Mouse (Mus musculus): Measurements from ENCODE around the gene Fzd5. TPM values are rescaled to one million over a fixed set of nuclear protein-coding genes. Genes with fewer than 3 reads are reported as not detected.

Gene Fzd5
- polyA plus RNA-seq, 1 experiment from 2014 or later: 2.3 TPM

- Histone ChIP-seq H3K27me3 (ENCODE audit: control insufficient read depth, insufficient read depth, low read length) (no peaks in the 10 kb centered on the region), H3K9ac (ENCODE audit: low read depth, low read length) (no peak overlapping the region), H3K4me2 (replicated peaks; ENCODE audit: low read depth, low read length) (no peak overlapping the region), H3K4me3 (ENCODE audit: low read length) (no peak overlapping the region), H3K27ac (ENCODE audit: low read depth, low read length) (no peak overlapping the region), H3K4me1 (ENCODE audit: control insufficient read depth, insufficient read depth, low read length) (no peaks in the 10 kb centered on the region), H3K9me3 (ENCODE audit: control insufficient read depth, low read length) (no peaks in the 10 kb centered on the region), H3K36me3 (ENCODE audit: control insufficient read depth, insufficient read depth, low read length) (peaks cover 29% of the 10 kb centered on the region)
- 84% methylated on average over 10 of the region's 10 CpGs for WGBS
- no peak for ATAC-seq (ENCODE audit: low FRiP score, low TSS enrichment)
Observed at GRCm38 (mm10) chr1:64721034-64721587, 16.4 kb downstream of the Fzd5 start.

GRCm38 (mm10) chr1:64717504-64717903, 20.0 kb downstream of the Fzd5 start:
- no peak overlapping the region for H3K27ac ChIP-seq (ENCODE audit: low read depth, low read length)
- no peak overlapping the region for H3K9ac ChIP-seq (ENCODE audit: low read depth, low read length)
- ATAC-seq (ENCODE audit: low FRiP score, low TSS enrichment): peak; percentile 78; the same call in 1 of the 2 replicates
- H3K4me1 ChIP-seq (ENCODE audit: control insufficient read depth, insufficient read depth, low read length): no peaks in the 10 kb centered on the region
- H3K4me2 ChIP-seq (replicated peaks; ENCODE audit: low read depth, low read length): no peak overlapping the region
- H3K9me3 ChIP-seq (ENCODE audit: control insufficient read depth, low read length): no peaks in the 10 kb centered on the region
- no peaks in the 10 kb centered on the region for H3K27me3 ChIP-seq (ENCODE audit: control insufficient read depth, insufficient read depth, low read length)
- peaks cover 21% of the 10 kb centered on the region for H3K36me3 ChIP-seq (ENCODE audit: control insufficient read depth, insufficient read depth, low read length)
- H3K4me3 ChIP-seq (ENCODE audit: low read length): no peak overlapping the region

GRCm38 (mm10) chr1:64716589-64717304, 20.8 kb downstream of the Fzd5 start:
- Histone ChIP-seq H3K4me1 (ENCODE audit: control insufficient read depth, insufficient read depth, low read length) (no peaks in the 10 kb centered on the region), H3K36me3 (ENCODE audit: control insufficient read depth, insufficient read depth, low read length) (peaks cover 15% of the 10 kb centered on the region; the same call in 1 of the 2 replicates), H3K4me2 (replicated peaks; ENCODE audit: low read depth, low read length) (no peak overlapping the region), H3K4me3 (ENCODE audit: low read length) (no peak overlapping the region), H3K9ac (ENCODE audit: low read depth, low read length) (no peak overlapping the region), H3K27me3 (ENCODE audit: control insufficient read depth, insufficient read depth, low read length) (no peaks in the 10 kb centered on the region), H3K9me3 (ENCODE audit: control insufficient read depth, low read length) (no peaks in the 10 kb centered on the region), H3K27ac (ENCODE audit: low read depth, low read length) (no peak overlapping the region)
- WGBS: 90% methylated on average over 7 of the region's 7 CpGs
- no peak for ATAC-seq (ENCODE audit: low FRiP score, low TSS enrichment)

GRCm38 (mm10) chr1:64715458-64715857, 22.1 kb downstream of the Fzd5 start:
- Histone ChIP-seq H3K4me2 (replicated peaks; ENCODE audit: low read depth, low read length) (no peak overlapping the region), H3K9me3 (ENCODE audit: control insufficient read depth, low read length) (no peaks in the 10 kb centered on the region), H3K9ac (ENCODE audit: low read depth, low read length) (no peak overlapping the region), H3K4me3 (ENCODE audit: low read length) (no peak overlapping the region), H3K27ac (ENCODE audit: low read depth, low read length) (no peak overlapping the region), H3K36me3 (ENCODE audit: control insufficient read depth, insufficient read depth, low read length) (peaks cover 12% of the 10 kb centered on the region; the same call in 1 of the 2 replicates), H3K4me1 (ENCODE audit: control insufficient read depth, insufficient read depth, low read length) (no peaks in the 10 kb centered on the region), H3K27me3 (ENCODE audit: control insufficient read depth, insufficient read depth, low read length) (no peaks in the 10 kb centered on the region)
- no peak for ATAC-seq (ENCODE audit: low FRiP score, low TSS enrichment)
- 78% methylated on average over 2 of the region's 2 CpGs for WGBS

- no peak overlapping the region for H3K9ac ChIP-seq (ENCODE audit: low read depth, low read length)
- 85% methylated on average over 14 of the region's 14 CpGs for WGBS
- H3K36me3 ChIP-seq (ENCODE audit: control insufficient read depth, insufficient read depth, low read length): peaks cover 2% of the 10 kb centered on the region; the same call in 1 of the 2 replicates
- no peak overlapping the region for H3K4me2 ChIP-seq (replicated peaks; ENCODE audit: low read depth, low read length)
- no peaks in the 10 kb centered on the region for H3K4me1 ChIP-seq (ENCODE audit: control insufficient read depth, insufficient read depth, low read length)
- no peaks in the 10 kb centered on the region for H3K27me3 ChIP-seq (ENCODE audit: control insufficient read depth, insufficient read depth, low read length)
- no peak overlapping the region for H3K27ac ChIP-seq (ENCODE audit: low read depth, low read length)
- ATAC-seq (ENCODE audit: low FRiP score, low TSS enrichment): no peak
- no peaks in the 10 kb centered on the region for H3K9me3 ChIP-seq (ENCODE audit: control insufficient read depth, low read length)
- H3K4me3 ChIP-seq (ENCODE audit: low read length): no peak overlapping the region
Observed at GRCm38 (mm10) chr1:64712006-64712760, 25.4 kb downstream of the Fzd5 start.

- no peak for ATAC-seq (ENCODE audit: low FRiP score, low TSS enrichment)
- Histone ChIP-seq H3K9me3 (ENCODE audit: control insufficient read depth, low read length) (no peaks in the 10 kb centered on the region), H3K4me2 (replicated peaks; ENCODE audit: low read depth, low read length) (no peak overlapping the region), H3K27me3 (ENCODE audit: control insufficient read depth, insufficient read depth, low read length) (no peaks in the 10 kb centered on the region), H3K27ac (ENCODE audit: low read depth, low read length) (no peak overlapping the region), H3K4me1 (ENCODE audit: control insufficient read depth, insufficient read depth, low read length) (no peaks in the 10 kb centered on the region), H3K36me3 (ENCODE audit: control insufficient read depth, insufficient read depth, low read length) (peaks cover 2% of the 10 kb centered on the region; the same call in 1 of the 2 replicates), H3K4me3 (ENCODE audit: low read length) (no peak overlapping the region), H3K9ac (ENCODE audit: low read depth, low read length) (no peak overlapping the region)
- 14% methylated on average over 2 of the region's 2 CpGs for WGBS
Observed at GRCm38 (mm10) chr1:64709891-64710290, 27.7 kb downstream of the Fzd5 start.

- Histone ChIP-seq H3K27ac (ENCODE audit: low read depth, low read length) (no peak overlapping the region), H3K4me3 (ENCODE audit: low read length) (no peak overlapping the region), H3K4me2 (replicated peaks; ENCODE audit: low read depth, low read length) (no peak overlapping the region), H3K4me1 (ENCODE audit: control insufficient read depth, insufficient read depth, low read length) (no peaks in the 10 kb centered on the region), H3K27me3 (ENCODE audit: control insufficient read depth, insufficient read depth, low read length) (no peaks in the 10 kb centered on the region), H3K36me3 (ENCODE audit: control insufficient read depth, insufficient read depth, low read length) (peaks cover 7% of the 10 kb centered on the region; the same call in 1 of the 2 replicates), H3K9me3 (ENCODE audit: control insufficient read depth, low read length) (no peaks in the 10 kb centered on the region), H3K9ac (ENCODE audit: low read depth, low read length) (no peak overlapping the region)
- ATAC-seq (ENCODE audit: low FRiP score, low TSS enrichment): no peak
- WGBS: 89% methylated on average over 2 of the region's 2 CpGs
Observed at GRCm38 (mm10) chr1:64706610-64707009, 30.9 kb downstream of the Fzd5 start.

- Histone ChIP-seq H3K9ac (ENCODE audit: low read depth, low read length) (no peak overlapping the region), H3K9me3 (ENCODE audit: control insufficient read depth, low read length) (no peaks in the 10 kb centered on the region), H3K27me3 (ENCODE audit: control insufficient read depth, insufficient read depth, low read length) (no peaks in the 10 kb centered on the region), H3K4me1 (ENCODE audit: control insufficient read depth, insufficient read depth, low read length) (no peaks in the 10 kb centered on the region), H3K4me3 (ENCODE audit: low read length) (no peak overlapping the region), H3K27ac (ENCODE audit: low read depth, low read length) (no peak overlapping the region), H3K36me3 (ENCODE audit: control insufficient read depth, insufficient read depth, low read length) (peaks cover 7% of the 10 kb centered on the region; the same call in 1 of the 2 replicates), H3K4me2 (replicated peaks; ENCODE audit: low read depth, low read length) (no peak overlapping the region)
- WGBS: 50% methylated on average over 6 of the region's 6 CpGs
- ATAC-seq (ENCODE audit: low FRiP score, low TSS enrichment): no peak
Observed at GRCm38 (mm10) chr1:64705230-64705629, 32.3 kb downstream of the Fzd5 start.

GRCm38 (mm10) chr1:64701780-64702179, 35.8 kb downstream of the Fzd5 start:
- no peak overlapping the region for H3K27ac ChIP-seq (ENCODE audit: low read depth, low read length)
- H3K4me1 ChIP-seq (ENCODE audit: control insufficient read depth, insufficient read depth, low read length): no peaks in the 10 kb centered on the region
- no peak overlapping the region for H3K9ac ChIP-seq (ENCODE audit: low read depth, low read length)
- no peak for ATAC-seq (ENCODE audit: low FRiP score, low TSS enrichment)
- peaks cover 7% of the 10 kb centered on the region; the same call in 1 of the 2 replicates for H3K36me3 ChIP-seq (ENCODE audit: control insufficient read depth, insufficient read depth, low read length)
- H3K9me3 ChIP-seq (ENCODE audit: control insufficient read depth, low read length): no peaks in the 10 kb centered on the region
- H3K4me3 ChIP-seq (ENCODE audit: low read length): no peak overlapping the region
- 77% methylated on average over 3 of the region's 3 CpGs for WGBS
- no peaks in the 10 kb centered on the region for H3K27me3 ChIP-seq (ENCODE audit: control insufficient read depth, insufficient read depth, low read length)
- no peak overlapping the region for H3K4me2 ChIP-seq (replicated peaks; ENCODE audit: low read depth, low read length)
